Mouse (Mus musculus) embryonic facial prominence, embryonic 10.5 days (tissue): Measurements from ENCODE around the gene Lin37. TPM values are rescaled to one million over a fixed set of nuclear protein-coding genes. Genes with fewer than 3 reads are reported as not detected.

Experiments
- DNase-seq: peaks from one replicate; pipeline ENCODE4 v3.0.0-alpha.2; 2017; ENCODE audit warnings: low spot score
- H3K27ac ChIP-seq: fragments of 300-500 bp; sonication (generic); replicated peaks from 2 replicates; pipeline ENCODE4 v1.5.1; 2016; ENCODE audit warnings: mild to moderate bottlenecking
- H3K27me3 ChIP-seq: fragments of 300-500 bp; sonication (generic); replicated peaks from 2 replicates; pipeline ENCODE4 v1.6.1; 2016; ENCODE audit warnings: low read depth, mild to moderate bottlenecking; ENCODE audit not compliant: poor library complexity, severe bottlenecking
- H3K36me3 ChIP-seq: fragments of 300-500 bp; sonication (generic); replicated peaks from 2 replicates; pipeline ENCODE4 v1.6.1; 2016; ENCODE audit warnings: mild to moderate bottlenecking, moderate library complexity
- H3K4me1 ChIP-seq: fragments of 300-500 bp; sonication (generic); 2 replicates; pipeline ENCODE4 v1.6.1; 2016
- H3K4me3 ChIP-seq: fragments of 300-500 bp; sonication (generic); 2 replicates; pipeline ENCODE4 v1.5.1; 2016; ENCODE audit warnings: mild to moderate bottlenecking, moderate library complexity
- H3K9me3 ChIP-seq: fragments of 300-500 bp; sonication (generic); 2 replicates; pipeline ENCODE4 v1.6.1; 2016; ENCODE audit warnings: mild to moderate bottlenecking
- WGBS: fragments of 180-500 bp; shearing (Covaris S2); methylation state at CpG from one replicate; pipeline ENCODE4 v1.1.7; 2016; 5-methylcytosine and 5-hydroxymethylcytosine counted together
- polyA plus RNA-seq: library from polyadenylated mRNA; unstranded; fragments of >200 nt; fragmentation: Nextera tagmentation; extraction: Ambion mirVana; gene quantifications from 2 replicates; pipeline ENCODE4 v1.2.1, GENCODE M21; 2016

The Lin37 gene
- polyA plus RNA-seq, 1 experiment from 2014 or later = 42.5 TPM

DNA sequence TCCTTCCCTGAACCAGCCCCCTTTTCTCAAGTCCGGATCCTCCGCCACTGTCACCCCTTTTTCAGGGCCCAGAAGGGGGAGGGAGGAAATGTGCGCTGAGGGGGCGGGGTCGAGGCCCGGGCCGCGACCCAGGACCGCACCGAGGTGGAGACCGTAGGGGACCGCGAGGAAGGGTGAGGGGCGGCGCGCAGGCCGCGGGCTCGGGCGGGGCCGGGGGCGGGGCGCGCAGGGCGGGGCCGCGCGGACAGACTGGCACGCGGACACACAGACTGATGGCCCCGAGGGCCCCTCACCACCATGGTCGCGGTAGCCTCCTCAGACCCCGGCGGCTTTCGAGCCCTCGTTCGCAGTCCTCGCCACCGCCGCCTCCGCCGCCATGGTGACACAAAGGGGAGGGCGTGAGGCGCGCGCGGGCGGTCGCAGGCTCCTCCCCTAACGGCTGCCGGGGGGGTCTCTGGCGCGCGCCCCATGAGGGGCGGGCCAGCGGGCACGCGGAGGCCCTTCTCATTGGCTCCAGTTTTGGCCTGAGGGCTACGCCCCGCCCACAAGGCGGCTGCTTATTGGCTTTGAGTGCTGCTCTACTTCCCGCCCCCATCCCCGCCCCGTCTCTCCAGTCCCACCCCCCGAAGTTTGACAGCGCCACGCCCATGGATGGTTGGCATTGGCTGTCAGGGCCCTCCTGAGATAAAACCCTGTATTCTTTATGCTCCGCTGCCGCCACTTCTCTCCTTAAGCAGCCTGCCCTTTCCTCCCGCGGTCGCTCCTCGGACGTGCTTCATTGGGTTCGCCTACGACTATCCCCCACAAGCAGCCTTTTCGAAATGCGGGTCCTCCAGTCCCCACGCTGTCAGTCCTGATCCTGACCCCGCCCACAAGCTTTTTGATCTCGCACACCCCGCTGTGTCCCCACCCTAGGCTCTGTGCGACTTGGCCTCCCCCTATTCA, 24.7 kb downstream of the Lin37 start, which contains the start of gene Arhgap33:
Arhgap33 (minus strand) TSS at position 428 of the 945 bp plus-strand sequence.
- H3K36me3 ChIP-seq = peaks cover 55% of the 10 kb centered on the region
- DNase-seq = peak; percentile 99
- H3K27ac ChIP-seq = peak within 1 kb of the TSS; percentile 95
- H3K27me3 ChIP-seq = peaks cover 10% of the 10 kb centered on the region
- peaks cover 35% of the 10 kb centered on the region for H3K4me1 ChIP-seq
- H3K9me3 ChIP-seq = no peaks in the 10 kb centered on the region
- under 1% methylated on average over 80 of the region's 84 CpGs for WGBS
- peak within 1 kb of the TSS; percentile 82 for H3K4me3 ChIP-seq

DNA sequence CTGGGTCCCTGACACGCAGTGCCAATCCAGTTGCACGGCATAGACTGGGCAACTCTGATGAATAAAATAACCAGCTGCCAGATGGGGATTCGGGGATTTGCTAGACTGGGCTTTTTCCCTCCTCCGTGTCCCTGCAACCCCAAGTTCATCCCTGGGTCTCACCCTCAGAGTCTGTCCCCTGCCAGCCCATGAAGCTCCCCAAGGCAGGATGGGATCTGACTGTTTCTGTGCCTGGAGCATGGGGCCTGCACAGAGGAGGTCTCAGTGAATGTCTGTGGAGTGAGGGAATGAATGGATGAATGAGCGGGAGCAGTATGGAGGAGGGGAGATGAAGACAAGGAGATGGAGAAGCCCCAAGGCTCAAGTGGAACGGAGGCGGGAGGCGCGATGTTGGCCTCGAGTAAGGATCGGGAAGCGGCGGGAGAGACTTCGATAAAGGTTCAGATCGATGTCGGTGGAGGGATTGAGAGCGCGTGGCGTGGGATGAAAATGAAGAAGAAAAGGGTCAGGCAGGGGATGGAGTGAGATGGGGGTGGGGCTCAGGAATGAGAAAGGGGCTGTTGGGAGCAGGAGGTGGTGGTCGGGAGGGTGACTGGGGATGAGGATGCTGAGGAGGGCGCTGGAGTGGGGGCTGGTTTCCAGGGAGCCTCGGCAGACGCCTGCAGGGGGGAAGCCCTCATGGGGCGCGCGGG, 25.6 kb downstream of the Lin37 start:
- H3K4me3 ChIP-seq = peak overlapping the region; percentile 82
- H3K36me3 ChIP-seq = peaks cover 55% of the 10 kb centered on the region
- 5% methylated on average over 26 of the region's 26 CpGs for WGBS
- no peak for DNase-seq
- H3K4me1 ChIP-seq = peaks cover 35% of the 10 kb centered on the region
- peak overlapping the region; percentile 95 for H3K27ac ChIP-seq
- no peaks in the 10 kb centered on the region for H3K9me3 ChIP-seq
- H3K27me3 ChIP-seq = peaks cover 10% of the 10 kb centered on the region

DNA sequence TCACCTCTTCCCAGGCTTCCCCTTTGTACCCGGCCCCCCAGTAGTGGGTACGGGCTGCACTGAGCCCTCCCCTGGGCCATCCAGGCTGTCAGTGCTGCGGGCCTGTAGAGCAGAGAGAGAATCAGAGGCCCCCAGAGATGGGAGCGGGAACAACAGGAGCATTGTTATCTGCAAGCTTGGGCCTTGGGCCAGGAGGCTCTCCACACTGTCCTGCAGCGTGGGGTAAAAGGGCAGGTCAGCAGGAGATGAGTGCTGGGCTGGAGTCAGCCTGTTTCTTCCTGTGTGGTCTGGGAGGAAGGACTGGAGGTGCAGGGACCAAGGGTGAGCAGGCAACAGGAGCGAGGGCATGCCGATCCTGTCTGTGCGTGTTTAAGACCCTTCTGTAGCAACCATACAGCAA, 26.7 kb downstream of the Lin37 start:
- Histone ChIP-seq H3K4me3 (peak overlapping the region; percentile 82), H3K9me3 (no peaks in the 10 kb centered on the region), H3K27me3 (peaks cover 16% of the 10 kb centered on the region), H3K27ac (peak overlapping the region; percentile 70), H3K4me1 (peaks cover 35% of the 10 kb centered on the region), H3K36me3 (peaks cover 56% of the 10 kb centered on the region)
- 13% methylated on average over 8 of the region's 8 CpGs for WGBS
- DNase-seq = peak; percentile 49

DNA sequence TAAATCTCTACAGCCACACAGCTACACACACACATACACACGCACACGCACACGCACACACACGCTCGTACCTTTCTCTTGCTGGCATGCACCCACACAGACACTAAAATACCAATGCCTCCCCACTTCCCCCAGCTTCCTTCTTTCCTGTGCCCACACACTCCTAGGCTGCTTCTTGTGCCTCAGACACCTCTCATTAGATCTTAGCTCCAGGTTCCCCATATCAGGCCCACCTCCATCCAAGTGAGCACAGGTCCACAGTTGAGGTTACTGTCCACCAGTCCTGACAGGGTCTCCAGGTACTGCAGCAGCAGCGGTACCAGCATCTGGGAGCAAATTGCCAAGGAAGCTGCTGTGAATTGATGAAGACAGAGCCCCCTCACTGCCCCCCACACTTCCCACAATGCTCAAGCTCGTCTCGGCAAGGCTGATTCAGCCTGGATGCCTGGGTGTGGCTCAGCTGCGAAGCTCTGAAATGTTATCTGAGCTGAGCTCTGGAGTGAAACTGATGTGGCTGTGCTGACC, 28.3 kb downstream of the Lin37 start:
- 87% methylated on average over 9 of the region's 9 CpGs for WGBS

DNA sequence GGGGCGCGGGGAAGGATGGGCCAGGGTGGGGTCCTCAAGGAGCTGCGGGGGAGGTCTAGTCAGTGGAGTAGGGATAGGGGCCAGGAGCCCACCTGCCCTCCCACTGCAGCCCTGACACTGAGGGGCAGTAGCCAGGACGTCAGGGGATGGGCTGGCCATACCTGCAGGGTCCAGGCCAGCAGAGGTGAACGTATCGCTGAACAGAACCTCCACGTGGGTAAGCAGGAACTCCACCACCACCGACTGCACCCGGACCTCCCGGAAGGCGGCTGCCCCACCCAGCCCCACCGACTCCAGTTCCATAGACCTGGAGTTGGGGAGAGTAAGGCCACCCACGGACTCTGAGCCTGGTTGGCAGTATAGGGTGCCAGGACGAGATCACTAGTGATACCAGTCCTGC, 32.7 kb downstream of the Lin37 start:
- Histone ChIP-seq H3K36me3 (peaks cover 95% of the 10 kb centered on the region), H3K27me3 (peaks cover 33% of the 10 kb centered on the region; the same call in 1 of the 2 replicates)

More for the DNA sequence above, 28.3 kb downstream of the Lin37 start:
- Histone ChIP-seq H3K27ac (no peak overlapping the region), H3K4me1 (peaks cover 42% of the 10 kb centered on the region), H3K36me3 (peaks cover 67% of the 10 kb centered on the region), H3K9me3 (no peaks in the 10 kb centered on the region), H3K27me3 (peaks cover 26% of the 10 kb centered on the region), H3K4me3 (no peak overlapping the region)
- no peak for DNase-seq

DNA sequence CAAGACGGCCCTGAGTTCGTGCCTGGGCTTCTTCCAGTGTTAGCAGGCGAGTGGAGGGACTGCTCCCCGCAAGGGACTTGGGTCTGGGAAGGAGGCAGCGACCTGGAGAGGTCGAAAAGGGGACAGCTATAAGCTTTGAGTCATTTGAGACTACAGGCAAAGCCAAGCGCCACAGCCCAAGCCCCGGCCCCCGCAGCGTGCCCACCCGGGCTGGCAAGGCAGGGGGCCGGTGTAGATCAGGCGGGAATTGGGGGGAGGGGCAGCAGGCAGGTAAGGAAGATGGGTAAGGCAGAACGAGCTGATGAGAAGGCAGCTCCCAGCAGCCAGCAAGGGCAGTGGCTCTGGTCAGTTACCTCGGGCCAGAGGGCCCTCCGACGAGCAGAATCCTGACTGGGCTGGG, 33.2 kb downstream of the Lin37 start:
- DNase-seq = no peak
- Histone ChIP-seq H3K4me3 (peak overlapping the region; percentile 11), H3K4me1 (peaks cover 17% of the 10 kb centered on the region), H3K36me3 (peaks cover 89% of the 10 kb centered on the region), H3K9me3 (no peaks in the 10 kb centered on the region), H3K27me3 (peaks cover 33% of the 10 kb centered on the region; the same call in 1 of the 2 replicates), H3K27ac (peak overlapping the region; percentile 70)
- 16% methylated on average over 17 of the region's 17 CpGs for WGBS

More for the DNA sequence above, 32.7 kb downstream of the Lin37 start:
- no peaks in the 10 kb centered on the region for H3K9me3 ChIP-seq
- peak overlapping the region; percentile 11 for H3K4me3 ChIP-seq
- no peak for DNase-seq
- H3K27ac ChIP-seq = no peak overlapping the region
- 77% methylated on average over 14 of the region's 14 CpGs for whole genome bisulfite sequencing
- peaks cover 19% of the 10 kb centered on the region for H3K4me1 ChIP-seq

DNA sequence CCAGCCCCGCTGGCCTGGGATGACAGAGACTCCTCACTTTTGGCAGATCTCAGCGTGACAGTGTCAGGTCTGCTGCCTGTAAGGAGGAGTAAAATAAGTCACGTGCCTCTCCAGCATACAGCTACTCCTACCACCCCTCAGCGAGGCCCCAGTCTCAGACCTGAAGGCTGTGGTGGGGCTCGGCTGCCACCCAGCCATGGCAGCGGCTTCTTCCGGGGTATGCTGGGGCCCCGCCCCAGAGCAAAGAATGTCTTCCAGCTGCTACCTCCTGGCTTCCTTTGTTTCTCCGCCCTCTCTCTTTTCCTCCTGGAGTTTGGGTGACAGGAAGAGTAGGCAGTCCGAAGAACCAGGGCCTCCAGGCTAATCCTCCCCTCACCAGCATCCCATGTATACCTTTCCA, 33.7 kb downstream of the Lin37 start:
- Histone ChIP-seq H3K27ac (peak overlapping the region; percentile 70), H3K36me3 (peaks cover 85% of the 10 kb centered on the region), H3K4me1 (peaks cover 20% of the 10 kb centered on the region), H3K4me3 (peak overlapping the region; percentile 11), H3K27me3 (peaks cover 33% of the 10 kb centered on the region; the same call in 1 of the 2 replicates), H3K9me3 (no peaks in the 10 kb centered on the region)
- peak; percentile 36 for DNase-seq
- WGBS = 23% methylated on average over 10 of the region's 10 CpGs

DNA sequence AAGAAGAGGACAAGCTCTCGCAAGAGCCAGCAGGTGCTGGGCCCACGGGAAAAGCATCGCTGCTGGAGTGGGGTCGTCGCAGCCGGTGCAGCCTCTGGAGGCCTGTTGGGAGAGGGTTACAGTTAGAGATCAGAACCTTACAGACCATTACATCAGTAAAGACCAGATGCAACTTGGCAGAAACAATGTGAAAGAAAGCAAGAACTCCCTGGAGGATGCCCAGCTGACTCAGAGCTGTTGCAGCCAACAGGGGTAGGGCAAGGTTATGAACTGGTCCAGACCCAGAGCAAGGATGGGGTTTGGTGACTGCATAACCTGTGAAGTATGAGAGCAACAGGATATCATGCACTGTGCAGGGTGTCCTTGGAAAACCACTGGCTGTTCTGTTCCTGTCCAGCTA, 35.2 kb downstream of the Lin37 start:
- H3K36me3 ChIP-seq = peaks cover 70% of the 10 kb centered on the region
- peaks cover 20% of the 10 kb centered on the region for H3K4me1 ChIP-seq
- H3K4me3 ChIP-seq = no peak overlapping the region
- H3K27ac ChIP-seq = no peak overlapping the region
- H3K27me3 ChIP-seq = peaks cover 33% of the 10 kb centered on the region; the same call in 1 of the 2 replicates
- no peak for DNase-seq
- no peaks in the 10 kb centered on the region; the same call in 1 of the 2 replicates for H3K9me3 ChIP-seq
- WGBS = 82% methylated on average over 6 of the region's 6 CpGs

DNA sequence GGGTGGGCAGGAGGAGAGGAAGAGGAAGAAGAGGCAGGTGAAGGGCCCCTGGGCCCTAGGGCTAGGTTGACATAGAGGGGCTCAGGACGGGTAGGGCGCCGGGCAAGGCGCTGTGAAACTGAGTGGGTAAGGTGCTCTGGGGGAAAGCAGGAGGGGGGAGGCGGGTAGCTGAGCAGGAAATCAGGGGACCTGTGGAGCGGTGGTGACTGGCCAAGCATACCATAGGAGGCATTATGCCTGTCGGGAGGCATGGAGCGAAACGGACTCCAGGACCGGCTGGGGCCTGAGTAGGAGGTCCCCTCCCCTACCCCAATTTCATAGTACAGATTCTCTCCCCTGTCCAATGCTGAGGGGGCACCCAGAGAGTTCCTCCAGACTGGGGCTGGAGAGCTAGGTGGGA, 36.8 kb downstream of the Lin37 start:
- H3K36me3 ChIP-seq = peaks cover 54% of the 10 kb centered on the region
- peaks cover 28% of the 10 kb centered on the region; the same call in 1 of the 2 replicates for H3K27me3 ChIP-seq
- H3K27ac ChIP-seq = no peak overlapping the region
- 83% methylated on average over 10 of the region's 10 CpGs for WGBS
- peaks cover 24% of the 10 kb centered on the region for H3K4me1 ChIP-seq
- DNase-seq = no peak
- no peak overlapping the region for H3K4me3 ChIP-seq
- H3K9me3 ChIP-seq = no peaks in the 10 kb centered on the region; the same call in 1 of the 2 replicates

DNA sequence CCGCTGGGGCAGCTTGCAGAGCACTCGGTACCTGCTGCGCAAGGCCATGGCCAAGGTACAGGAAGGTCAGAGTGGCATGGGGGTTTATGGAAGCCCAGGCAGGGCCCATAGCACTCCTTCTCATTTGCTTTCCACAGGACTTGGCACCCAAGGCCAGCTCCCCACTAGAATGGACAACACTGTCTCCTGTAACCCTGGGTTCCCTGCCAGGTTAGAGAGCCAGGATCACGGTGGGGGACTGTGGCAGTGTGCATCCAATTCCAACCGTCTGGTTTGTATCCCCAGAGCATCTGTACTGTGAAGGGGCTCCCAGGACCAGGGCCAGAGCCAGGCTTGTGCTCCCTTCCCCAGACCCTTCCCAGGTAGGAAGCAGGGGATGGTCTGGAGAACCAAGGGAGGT, 38.8 kb downstream of the Lin37 start:
- Histone ChIP-seq H3K9me3 (no peaks in the 10 kb centered on the region; the same call in 1 of the 2 replicates), H3K4me1 (peaks cover 12% of the 10 kb centered on the region), H3K27ac (peak overlapping the region; percentile 24; the same call in 1 of the 2 replicates), H3K36me3 (peaks cover 34% of the 10 kb centered on the region), H3K4me3 (no peak overlapping the region), H3K27me3 (peaks cover 19% of the 10 kb centered on the region; the same call in 1 of the 2 replicates)
- 80% methylated on average over 5 of the region's 5 CpGs for WGBS
- no peak for DNase-seq

DNA sequence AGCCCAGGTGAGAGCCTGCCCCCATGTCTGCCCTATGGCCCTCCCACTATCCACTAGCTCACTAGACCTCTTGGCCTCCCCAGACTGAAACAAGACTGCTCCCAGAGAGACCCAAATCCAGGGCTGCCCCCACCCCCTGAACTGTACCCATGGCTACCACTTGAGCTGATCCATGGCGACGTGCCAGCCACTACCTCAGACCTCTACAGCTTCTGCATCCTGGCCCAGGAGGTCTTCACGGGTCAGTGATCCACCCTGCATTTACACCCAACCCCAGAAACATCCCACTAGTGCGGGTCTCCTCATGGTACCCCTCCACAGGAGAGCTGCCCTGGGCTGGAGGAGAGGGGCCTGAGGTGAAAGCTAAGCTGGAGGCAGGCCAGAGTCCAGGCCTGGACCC, 39.2 kb downstream of the Lin37 start:
- no peak overlapping the region for H3K4me3 ChIP-seq
- H3K4me1 ChIP-seq = peaks cover 10% of the 10 kb centered on the region
- WGBS = 71% methylated on average over 4 of the region's 4 CpGs
- H3K36me3 ChIP-seq = peaks cover 29% of the 10 kb centered on the region
- DNase-seq = no peak
- no peaks in the 10 kb centered on the region; the same call in 1 of the 2 replicates for H3K9me3 ChIP-seq
- peaks cover 23% of the 10 kb centered on the region for H3K27me3 ChIP-seq
- peak overlapping the region; percentile 35; the same call in 1 of the 2 replicates for H3K27ac ChIP-seq

DNA sequence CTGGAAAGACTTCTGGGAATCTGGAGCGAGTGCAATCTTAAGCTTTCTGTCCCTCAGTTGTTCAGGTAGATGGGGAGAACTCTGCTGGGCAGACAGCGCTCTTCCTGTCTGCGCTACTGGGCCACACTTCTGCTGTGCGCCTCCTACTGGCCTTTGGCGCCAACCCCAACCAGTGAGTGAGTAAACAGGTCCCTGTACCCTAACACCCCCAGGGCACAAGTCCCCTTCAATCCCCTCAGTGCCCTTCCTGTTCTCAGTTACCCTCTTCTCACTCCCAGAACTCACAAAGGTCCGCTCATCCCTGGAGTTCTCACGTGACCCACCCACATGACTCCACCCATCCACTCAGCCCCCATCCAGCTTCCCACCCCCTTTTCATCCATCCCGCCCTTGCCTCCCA, 41.3 kb downstream of the Lin37 start:
- Histone ChIP-seq H3K27me3 (peaks cover 16% of the 10 kb centered on the region), H3K4me3 (peak overlapping the region; percentile 25), H3K27ac (no peak overlapping the region), H3K4me1 (peaks cover 10% of the 10 kb centered on the region), H3K9me3 (no peaks in the 10 kb centered on the region; the same call in 1 of the 2 replicates), H3K36me3 (peaks cover 9% of the 10 kb centered on the region)
- no peak for DNase-seq
- 39% methylated on average over 8 of the region's 8 CpGs for WGBS
